In genomic region chr12:83114396-83115053, GRCm38 (mm10) we compare ENCODE assay signal across 9 mouse cellular contexts.
DNase-seq lines count a peak whose midpoint lies in the region; ATAC-seq and TF ChIP-seq lines count a peak whose summit lies in the region.
"Had no signal": no experiment of that assay in that cellular context is flagged by ENCODE, and none has a peak within 500 bp of the region (broad histone marks: within the 10 kb centered on the region; RNA-seq: fewer than 3 reads in every experiment).

No protein-coding gene starts in this region.

- H3K27me3 ChIP-seq in E14TG2a.4 (ENCODE audit: insufficient read depth, low read length): peaks cover 9% of the 10 kb centered on the region; the same call in 1 of the 2 replicates
- H3K27me3 ChIP-seq: neural tube, embryonic 13.5 days had no signal

- ATAC-seq in monocyte, adult 5-6 weeks (replicated peaks; ENCODE audit: insufficient number of reproducible peaks, low FRiP score, low TSS enrichment, poor library complexity, severe bottlenecking): no peak

- no peak overlapping the region for H3K4me3 ChIP-seq in E14TG2a.4 (replicated peaks; ENCODE audit: low read length)
- H3K4me3 ChIP-seq in lung, adult 2 months (replicated peaks; ENCODE audit: extremely low read depth, low read depth, low read length): no peak overlapping the region
- H3K4me3 ChIP-seq: neural tube, embryonic 13.5 days had no signal

- H3K9me3 ChIP-seq in E14TG2a.4 (ENCODE audit: low read length): no peaks in the 10 kb centered on the region
- H3K9me3 ChIP-seq: neural tube, embryonic 13.5 days had no signal

- no peak for TF ChIP-seq POLR2A in lung, adult 2 months (IDR thresholded peaks at IDR 0.05; ENCODE audit: borderline replicate concordance, extremely low read depth, low read depth, low read length)

- DNase-seq in adrenal gland, adult (ENCODE audit: inconsistent age in 2 of 2, low spot score in 1 of 2): peak; percentile 62 to 88
- peak; percentile 81 for DNase-seq in embryo, embryonic 10 days (ENCODE audit: low spot score)
- peak; percentile 59 to 63 for DNase-seq in gastrocnemius, postnatal 36 days
- DNase-seq in kidney, postnatal 4 days: peak; percentile 83 to 86
- DNase-seq in lung, adult 2 months: peak; percentile 56
- peak; percentile 55 for DNase-seq in right cerebral cortex, adult 18-20 months

- peak; percentile 75 for TF ChIP-seq CTCF in E14TG2a.4 (conservative IDR thresholded peaks at IDR 0.05; ENCODE audit: low read length)
- TF ChIP-seq CTCF in lung, adult 2 months (IDR thresholded peaks at IDR 0.05; ENCODE audit: insufficient read depth, low read length): peak; percentile 91

- no peaks in the 10 kb centered on the region for H3K4me1 ChIP-seq in E14TG2a.4 (replicated peaks; ENCODE audit: low read depth, low read length)
- H3K4me1 ChIP-seq in lung, adult 2 months (ENCODE audit: control insufficient read depth, insufficient read depth, low read length): no peaks in the 10 kb centered on the region

- WGBS in lung, adult 2 months: 33% methylated on average over 5 of the region's 5 CpGs

- H3K36me3 ChIP-seq in E14TG2a.4 (ENCODE audit: insufficient read depth, low read length): no peaks in the 10 kb centered on the region
- H3K36me3 ChIP-seq: neural tube, embryonic 13.5 days had no signal

- intact Hi-C loops in gastrocnemius, postnatal 36 days (cut with DNase I): loop anchor here (2.0 to 5.0 kb wide), 2 partner anchors 203 to 388 kb away; no protein-coding TSS in a partner anchor
